Mouse (Mus musculus) cerebellum, adult 9-10 months (tissue): ENCODE results near the gene Gm3591.
"Not testable (repeated sequence)": the region's sequence is repeated elsewhere in the genome, so short reads cannot be mapped to it uniquely, and the experiment has no call there.

Experiments used
- DNase-seq: peaks from one replicate; pipeline ENCODE4 v3.0.0; 2022

The Gm3591 gene

DNA sequence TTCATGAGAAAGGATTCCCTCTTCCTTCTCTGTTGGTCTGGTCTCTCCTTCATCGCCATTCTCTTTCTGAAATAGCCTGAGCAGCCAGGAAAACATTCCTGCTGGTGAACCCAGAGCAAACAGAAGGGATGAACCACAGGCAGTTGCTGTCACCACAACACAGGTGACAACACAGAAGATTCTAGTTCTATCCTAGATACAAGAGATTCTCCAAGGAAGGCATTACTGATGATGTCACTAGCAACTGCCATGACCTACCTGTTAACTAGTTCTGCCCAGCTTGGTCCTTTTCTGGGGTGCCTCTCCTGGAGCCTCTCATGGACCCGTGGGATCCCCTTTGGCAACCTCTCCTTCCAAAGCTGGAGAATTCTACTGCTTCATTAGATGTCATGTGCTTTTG is at the start of gene Gm3591:
Gene Gm3591 (minus strand): TSS at position 101 of the 400 bp plus-strand sequence.
- DNase-seq: not testable (repeated sequence)

GRCm38 (mm10) chr14:6444511-6444910 is 32.2 kb upstream of the Gm3591 start, which contains the start of gene Gm3594:
Gene Gm3594, minus strand, starts transcription at chr14:6444611.
- DNase-seq: not testable (repeated sequence)

DNA sequence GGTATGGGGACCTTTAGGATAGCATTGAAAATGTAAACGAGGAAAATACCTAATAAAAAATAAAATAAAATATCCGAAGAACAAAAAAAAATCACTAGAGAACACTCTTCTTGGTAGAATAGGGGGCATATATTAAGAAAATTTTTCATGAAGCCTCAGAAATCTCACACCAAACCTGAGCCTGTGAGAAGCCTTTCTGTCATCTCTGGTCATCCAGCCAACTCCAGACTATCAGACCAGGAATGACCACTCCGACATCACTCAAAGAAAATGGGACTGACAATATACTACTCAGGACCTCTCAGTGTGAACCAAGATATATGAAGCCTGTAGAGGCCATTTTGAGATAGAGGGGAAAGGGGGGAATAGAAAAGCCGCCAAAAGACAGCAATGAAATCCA is 28.5 kb upstream of the Gm3591 start:
- not testable (repeated sequence) for DNase-seq

- DNase-seq: not testable (repeated sequence)
Observed at GRCm38 (mm10) chr14:6440206-6440605, 27.9 kb upstream of the Gm3591 start.

DNA sequence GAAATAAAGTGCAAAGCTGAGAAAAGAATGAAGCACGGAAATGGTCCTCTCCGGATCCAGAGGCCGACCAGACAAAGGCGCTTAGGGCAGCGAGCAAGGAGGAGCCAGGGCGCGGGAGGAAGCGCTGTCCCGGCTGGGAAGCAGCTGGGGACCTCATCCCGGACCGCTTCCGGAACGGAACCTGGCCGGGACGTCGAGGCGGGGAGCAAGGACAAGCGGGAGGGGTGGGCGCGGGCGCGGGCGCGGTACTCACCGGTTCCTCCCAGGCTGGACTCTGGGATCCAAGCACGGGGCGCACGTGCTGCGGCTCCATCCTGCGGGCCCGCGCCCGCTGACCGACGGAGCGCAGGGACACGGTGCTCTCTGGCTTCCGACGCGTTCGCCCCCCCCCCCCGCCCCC is 14.5 kb upstream of the Gm3591 start:
- DNase-seq: not testable (repeated sequence)

DNA sequence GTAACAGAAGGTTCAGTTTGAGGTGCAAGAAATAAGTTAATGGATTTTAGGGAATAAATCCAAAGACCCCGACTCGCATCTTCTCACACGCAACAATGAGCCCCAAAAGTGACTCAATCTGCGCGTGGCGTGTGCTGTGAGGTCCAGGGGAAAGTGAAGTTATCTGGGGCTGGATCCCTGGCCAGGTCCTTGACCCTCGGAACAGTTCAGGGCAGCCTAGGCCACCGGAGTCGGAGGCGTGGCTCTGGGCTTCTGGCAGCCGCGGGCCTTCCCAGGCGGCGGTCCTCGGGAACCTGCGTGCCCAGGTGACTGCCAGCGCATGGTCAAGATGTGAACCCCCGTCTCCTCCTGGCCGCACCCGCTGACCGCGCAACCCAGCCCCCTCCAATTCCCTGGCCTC is 14.1 kb upstream of the Gm3591 start:
- not testable (repeated sequence) for DNase-seq

DNA sequence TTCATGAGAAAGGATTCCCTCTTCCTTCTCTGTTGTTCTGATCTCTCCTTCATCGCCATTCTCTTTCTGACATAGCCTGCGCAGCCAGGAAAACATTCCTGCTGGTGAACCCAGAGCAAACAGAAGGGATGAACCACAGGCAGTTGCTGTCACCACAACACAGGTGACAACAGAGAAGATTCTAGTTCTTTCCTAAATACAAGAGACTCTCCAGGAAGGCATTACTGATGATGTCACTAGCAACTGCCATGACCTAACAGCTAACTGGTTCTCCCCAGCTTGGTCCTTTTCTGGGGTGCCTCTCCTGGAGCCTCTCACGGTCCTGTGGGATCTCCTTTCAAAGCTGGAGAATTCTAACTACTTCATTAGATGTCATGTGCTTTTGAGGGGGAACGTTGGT is 22.1 kb downstream of the Gm3591 start, which contains the start of gene Gm16440:
Gene Gm16440 (minus strand): TSS at position 101 of the 400 bp plus-strand sequence.
- DNase-seq: not testable (repeated sequence)
